Mouse (Mus musculus): Measurements from ENCODE around the gene Palm.

Palm gene

DNA sequence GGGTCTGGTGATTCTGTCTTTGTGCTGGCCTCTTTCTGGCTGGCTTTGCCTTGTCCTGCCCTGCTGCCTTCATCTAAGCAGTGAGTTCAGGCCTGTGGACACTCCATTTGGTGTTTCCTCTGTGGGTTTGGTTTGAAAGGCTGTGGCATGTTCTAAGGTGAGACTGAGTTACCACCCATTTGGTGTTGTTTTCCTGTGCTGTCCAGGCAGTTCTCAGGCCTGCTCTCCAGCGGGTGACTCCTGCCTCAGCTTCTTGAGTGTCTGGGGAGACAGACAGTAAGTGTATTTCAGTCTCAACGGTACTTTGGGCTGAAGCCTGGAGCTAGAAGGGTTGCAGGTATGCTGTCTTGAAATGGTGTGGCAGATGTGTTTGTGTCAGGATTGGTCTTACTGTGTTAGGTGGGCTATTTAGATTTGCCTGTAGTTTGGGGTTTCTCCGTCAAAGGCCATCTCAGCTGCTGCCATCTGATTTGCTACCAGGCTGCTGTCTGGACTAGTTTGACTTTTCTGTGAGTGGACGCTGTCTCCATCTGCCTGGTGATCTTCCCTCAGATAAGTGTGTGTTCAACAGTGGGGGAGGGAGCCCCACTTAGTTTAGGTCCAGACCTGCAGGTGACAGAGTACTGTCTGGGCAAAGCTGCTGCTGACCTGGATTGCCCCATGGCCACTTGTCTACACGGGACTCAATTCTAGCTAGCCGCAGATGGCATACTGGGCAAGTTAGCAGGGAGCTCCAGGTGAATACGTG lies 63.5 kb downstream of the Palm start:
- peak in 1 of 2 experiments; percentile 26 for DNase-seq

DNA sequence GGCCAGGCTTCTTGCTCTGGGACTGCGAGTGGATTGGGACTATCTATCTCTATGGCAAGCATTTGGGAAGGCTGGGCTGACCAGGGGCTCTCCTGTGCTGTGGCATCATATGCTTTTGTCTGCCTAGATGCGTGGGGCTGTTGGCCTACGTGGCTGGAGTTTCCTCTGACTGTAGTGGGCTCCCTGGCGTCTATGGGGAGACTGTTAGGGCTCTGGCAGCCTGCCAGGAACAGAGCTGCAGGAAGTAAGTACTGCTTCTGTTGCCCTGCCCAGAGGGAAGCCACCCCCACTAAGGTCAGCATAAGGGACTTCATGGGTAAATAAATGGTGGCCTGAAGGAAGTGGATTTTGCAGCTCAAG lies 64.1 kb downstream of the Palm start:
- DNase-seq: peak in 1 of 2 experiments; percentile 54

DNA sequence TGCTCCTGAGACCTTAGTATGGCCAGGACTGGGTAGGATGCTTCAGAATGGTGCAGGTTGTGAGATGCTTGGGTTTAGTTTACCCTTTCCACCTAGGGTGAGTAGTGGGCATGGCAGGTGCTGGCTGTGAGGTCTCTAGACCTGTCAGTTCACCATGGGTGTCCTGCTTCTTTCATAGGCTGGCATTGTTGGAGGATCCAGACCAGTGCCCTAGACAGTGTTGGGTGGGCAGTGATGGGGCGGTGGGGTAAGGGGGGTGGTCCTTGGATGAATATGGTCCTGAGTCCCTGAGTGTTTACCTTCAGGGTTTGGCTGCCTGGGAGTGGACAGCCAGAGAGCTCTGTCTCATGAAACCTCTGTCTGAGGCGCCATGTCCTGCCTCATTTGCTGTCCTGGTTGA lies 64.5 kb downstream of the Palm start:
- DNase-seq: no peak

DNA sequence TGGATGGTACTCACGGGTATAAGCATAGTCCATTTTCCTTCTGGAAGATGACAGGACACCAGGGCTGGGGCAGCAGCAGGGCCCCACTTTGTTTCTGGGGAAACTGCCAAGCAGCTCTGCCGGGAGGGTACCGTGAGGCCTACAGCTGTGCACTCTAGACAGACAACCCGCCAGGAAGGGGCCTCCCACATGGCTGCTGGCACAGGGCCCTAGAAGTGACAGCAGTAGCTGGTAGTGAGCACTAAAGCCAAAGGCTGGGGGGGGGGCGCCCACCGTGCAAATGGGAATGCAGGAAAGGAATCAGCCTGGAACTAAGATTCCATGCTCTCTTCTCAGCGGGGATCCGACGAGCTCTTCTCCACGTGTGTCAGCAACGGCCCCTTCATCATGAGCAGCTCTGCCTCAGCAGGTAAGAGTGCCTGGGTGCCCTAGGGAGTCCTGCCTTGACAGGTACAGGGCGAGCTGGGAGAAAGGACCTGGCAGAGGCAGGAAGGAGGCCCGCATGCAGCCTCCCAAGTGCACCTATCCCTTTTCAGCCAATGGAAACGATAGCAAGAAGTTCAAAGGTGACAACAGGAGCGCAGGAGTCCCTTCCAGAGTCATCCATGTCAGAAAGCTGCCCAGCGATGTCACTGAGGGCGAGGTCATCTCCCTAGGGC lies 65.2 kb downstream of the Palm start:
- peak; percentile 56 to 59 for DNase-seq

DNA sequence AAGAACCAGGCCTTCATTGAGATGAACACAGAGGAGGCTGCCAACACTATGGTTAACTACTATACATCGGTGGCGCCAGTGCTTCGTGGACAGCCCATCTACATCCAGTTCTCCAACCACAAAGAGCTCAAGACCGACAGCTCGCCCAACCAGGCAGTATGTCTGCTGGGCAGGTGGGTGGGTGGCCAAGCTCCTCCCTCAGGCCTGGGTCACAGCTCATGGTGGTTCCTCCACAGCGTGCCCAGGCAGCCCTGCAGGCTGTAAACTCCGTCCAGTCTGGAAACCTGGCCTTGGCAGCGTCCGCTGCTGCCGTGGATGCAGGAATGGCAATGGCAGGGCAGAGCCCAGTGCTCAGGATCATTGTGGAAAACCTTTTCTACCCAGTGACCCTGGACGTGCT lies 65.7 kb downstream of the Palm start:
- DNase-seq: peak in 1 of 2 experiments; percentile 28

DNA sequence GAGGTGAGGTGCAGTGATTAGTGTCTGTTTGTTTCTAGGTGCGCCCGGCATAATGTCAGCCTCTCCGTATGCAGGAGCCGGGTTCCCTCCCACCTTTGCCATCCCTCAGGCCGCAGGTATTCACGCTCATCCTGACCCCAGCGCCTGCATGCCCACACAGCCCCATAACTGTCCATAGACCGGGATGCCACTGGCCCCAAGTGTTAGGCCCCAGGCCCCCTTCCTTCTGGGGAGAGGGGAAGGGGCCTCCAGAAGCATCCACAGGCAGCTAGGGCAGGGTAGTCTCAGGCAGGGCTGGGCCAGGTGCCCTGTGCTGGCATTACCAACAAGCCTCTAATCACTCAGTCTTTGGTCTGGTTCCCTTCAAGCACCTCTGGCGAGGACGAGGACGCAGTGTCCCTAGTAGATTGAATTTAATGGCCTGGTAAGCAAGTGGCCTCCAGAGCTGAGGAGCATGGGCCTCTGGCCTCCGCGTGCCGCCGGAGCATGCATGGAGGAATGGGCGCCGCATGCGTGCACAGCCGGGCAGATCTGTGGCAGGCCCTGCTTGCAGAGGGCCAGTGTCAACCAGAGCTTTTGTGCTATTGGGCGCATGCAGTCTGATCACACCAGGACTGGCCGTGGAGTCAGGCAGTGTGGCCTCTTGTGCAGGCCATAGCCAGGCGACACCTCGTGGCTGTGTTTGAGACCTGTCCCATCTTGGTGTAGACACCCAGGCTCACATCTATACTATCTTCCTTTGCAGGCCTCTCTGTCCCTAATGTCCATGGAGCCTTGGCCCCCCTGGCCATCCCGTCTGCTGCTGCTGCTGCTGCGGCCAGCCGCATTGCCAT lies 66.9 kb downstream of the Palm start:
- DNase-seq: no peak

DNA sequence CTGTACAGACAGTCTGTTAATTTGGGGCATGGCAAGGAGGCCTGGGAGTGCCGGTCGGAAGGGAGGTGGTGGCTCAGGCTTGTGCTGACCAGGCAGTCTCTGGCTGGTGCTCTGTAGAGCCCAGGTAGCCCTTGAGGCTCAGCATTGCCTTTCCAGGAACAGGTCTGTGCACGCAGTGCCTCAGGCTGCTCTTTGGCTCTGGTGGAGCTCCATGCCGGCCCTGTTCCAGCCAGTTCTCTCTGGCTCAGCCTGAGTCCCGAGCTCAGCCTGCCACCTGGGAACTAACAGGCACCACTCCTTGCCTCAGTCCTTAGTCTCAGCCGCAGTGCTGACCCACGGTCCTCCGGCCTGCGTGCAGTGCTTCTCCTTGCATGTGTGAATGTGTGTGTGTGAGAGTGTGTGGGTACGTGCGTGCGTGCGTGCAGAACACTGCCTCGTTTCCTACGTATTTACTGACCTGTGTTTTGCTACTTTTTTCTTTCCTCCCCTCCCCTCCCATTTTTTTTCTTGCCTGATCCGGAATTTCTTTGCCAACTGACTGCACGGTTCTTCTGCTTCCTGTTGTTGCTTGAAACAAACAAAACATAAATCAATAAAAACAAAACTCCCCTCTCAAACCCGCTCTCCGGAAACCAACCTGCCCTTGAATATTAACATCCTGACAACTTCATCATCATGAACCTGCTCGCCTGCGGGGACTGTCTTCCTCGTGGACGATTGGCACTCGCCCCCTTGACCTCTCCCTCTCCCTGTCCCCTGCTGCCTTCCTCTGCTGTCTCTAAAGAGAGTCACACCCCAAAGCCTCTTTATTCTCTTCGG lies 68.1 kb downstream of the Palm start:
- DNase-seq: peak; percentile 77 to 85

DNA sequence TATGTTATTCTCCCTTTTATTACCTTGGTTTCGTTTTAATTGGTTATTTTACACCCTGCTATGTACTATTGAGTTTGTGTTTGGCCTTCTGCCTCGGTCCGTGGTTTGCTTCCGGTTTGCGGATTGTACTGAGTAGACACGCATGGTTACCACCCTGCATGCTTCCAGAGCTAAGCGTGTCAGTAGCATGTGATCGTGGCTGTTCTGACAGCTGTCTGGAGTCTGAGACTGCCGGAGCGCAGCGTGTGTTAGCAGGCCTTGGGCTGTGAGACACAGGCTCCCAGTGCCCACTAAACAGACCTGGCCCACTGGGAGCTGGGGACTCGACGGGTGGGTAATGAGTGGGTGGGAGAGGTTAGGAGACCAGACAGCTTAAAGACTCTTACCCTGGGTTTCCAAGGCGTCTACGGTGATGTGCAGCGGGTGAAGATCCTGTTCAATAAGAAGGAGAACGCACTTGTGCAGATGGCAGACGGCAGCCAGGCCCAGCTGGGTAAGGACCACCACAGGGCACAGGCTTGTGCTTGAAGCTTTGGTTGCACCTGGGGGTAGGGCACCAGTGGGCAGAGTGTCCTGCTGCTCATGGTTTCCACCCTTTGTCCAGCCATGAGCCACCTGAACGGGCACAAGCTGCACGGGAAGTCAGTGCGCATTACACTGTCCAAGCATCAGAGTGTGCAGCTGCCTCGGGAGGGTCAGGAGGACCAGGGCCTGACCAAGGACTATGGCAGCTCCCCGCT lies 68.8 kb downstream of the Palm start:
- DNase-seq: no peak

DNA sequence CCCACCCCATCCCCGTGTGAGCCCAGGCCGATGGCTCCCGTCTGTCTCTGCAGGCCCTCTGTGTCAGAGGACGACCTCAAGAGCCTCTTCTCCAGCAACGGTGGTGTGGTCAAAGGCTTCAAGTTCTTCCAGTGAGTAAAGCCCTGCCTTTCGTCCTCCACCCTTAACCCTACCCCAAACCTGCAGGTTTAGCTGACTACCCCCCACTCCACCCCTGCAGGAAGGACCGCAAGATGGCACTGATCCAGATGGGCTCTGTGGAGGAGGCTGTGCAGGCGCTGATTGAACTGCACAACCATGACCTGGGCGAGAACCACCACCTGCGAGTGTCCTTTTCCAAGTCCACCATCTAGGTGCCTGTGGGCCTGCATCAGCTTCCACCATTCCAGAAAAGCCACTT lies 69.6 kb downstream of the Palm start:
- no peak for DNase-seq

DNA sequence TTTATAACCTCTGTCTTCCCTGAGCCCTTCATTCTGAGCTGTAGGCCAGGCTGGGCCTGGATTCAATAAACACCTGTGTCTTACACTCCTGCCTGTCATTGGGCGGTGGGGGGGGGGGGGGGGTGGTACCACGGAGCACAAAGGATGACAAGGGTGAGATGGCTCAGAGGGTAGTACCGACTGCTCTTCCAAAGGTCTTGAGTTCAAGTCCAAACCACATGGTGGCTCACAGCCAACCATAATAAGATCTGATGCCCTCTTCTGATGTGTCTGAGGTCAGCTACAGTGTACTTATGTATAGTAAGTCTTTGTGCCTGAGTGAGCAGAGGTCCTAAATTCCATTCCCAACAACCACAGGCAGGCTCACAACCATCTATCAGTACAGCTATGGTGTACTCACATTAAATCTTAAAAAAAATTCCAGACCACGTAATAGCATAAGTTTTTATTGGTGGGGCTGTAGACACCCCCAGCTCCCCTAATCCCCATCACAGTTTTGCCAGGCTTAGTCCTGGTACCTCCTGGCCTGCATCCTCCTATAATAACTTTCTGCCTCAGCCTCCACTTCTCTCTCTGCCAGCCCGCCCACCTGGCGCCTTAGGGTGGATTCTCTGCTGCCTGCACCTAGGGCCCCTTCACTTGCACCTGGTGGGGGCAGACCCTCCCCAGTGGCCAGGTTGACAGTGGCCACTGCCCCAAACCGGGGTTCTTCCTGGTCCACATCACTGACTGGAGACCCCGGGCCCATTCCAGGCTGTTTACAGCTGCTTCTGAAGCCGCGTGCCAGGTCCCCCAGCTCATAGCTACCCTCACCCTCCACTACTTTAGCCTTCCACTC lies 71.2 kb downstream of the Palm start:
- no peak for DNase-seq

DNA sequence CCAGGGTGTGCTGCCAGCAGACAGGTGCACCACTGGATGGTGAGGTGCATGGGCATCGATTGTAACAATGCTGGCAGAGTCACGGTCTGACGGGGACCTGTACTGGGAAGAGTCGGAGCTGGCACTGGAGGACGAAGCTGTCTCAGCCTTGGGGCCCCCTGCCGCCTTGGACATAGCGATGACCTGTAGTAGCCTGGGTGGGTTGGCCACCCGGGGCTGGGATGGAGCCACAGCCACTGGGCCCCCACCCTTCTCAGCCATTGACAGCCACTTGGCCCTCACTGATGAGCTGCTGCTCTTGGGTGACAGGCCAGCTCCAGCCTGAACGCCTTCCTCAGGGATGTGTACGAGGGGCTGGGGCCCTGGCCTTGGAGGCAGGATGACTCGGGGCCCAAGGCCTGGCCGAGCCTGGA lies 71.8 kb downstream of the Palm start:
- no peak for DNase-seq

DNA sequence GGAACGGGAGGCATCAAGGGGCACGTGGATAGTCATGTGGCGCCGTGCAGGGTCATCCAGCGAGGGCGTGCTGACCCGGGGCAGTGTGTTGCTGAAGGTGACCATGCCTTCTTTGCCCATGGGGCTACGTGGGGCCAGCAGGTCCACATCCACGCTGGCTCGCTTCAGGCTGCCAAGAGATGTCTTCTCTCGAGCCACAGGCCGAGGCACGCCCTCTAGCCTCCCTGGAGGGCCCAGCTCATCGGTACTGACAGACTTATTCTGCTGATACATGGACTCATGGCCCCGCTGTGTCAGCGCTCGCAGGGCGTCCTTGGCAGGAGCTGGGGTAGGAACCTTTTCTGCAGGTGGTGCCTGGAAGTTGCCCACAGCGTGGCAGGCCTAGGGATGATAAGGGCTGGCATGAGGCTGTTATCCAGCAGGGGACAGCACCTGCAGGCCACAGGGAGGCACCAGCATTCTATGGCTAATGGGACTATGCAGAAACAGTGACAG lies 72.5 kb downstream of the Palm start:
- DNase-seq: peak; percentile 48 to 55

DNA sequence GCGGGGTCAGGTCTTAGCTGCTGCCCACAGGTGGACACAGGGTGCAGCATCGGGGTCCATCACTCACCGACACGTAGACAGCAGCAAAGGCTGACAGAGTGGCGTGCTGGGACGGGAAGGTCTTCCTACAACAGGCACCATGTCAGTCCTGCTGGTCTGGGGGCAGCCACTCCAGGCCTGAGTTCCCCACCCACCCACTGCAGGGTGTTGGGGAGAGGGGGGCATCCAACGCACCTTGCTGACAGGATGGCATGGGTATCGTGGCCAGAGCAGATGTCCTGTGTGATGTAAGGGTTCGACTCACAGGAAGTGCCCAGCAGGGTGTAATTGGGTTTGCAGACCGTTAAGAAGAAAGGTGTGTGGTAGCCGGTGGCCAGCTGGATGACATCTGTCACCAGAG lies 73.2 kb downstream of the Palm start:
- no peak for DNase-seq

All from cerebellum, adult 18-20 months (tissue).